Mouse (Mus musculus): Measurements from ENCODE around the gene Dclk1.

- TF ChIP-seq GATA1 (IDR thresholded peaks at IDR 0.05; ENCODE audit: low read length): no peak
- no peak for TF ChIP-seq TAL1 (IDR thresholded peaks at IDR 0.05; ENCODE audit: low read length)
Observed at GRCm38 (mm10) chr3:55483328-55483727, 241.2 kb downstream of the Dclk1 start.

Data from erythroblast, embryonic 14.5 days (primary cell).